In genomic region chr19:43878111-43879092, GRCm38 (mm10) we compare ENCODE assay signal across 8 mouse cellular contexts.
DNase-seq lines count a peak whose midpoint lies in the region; ATAC-seq lines count a peak whose summit lies in the region.

No protein-coding gene starts in this region.

- 6% methylated on average over 17 of the region's 17 CpGs for WGBS in hindbrain, embryonic 10.5 days
- WGBS in midbrain, embryonic 14.5 days: 3% methylated on average over 17 of the region's 17 CpGs

- H3K9ac ChIP-seq in midbrain, embryonic 14.5 days (replicated peaks; ENCODE audit: low read length): peak overlapping the region; percentile 61

- peaks cover 58% of the 10 kb centered on the region for H3K4me1 ChIP-seq in hindbrain, embryonic 10.5 days (replicated peaks)
- H3K4me1 ChIP-seq in midbrain, embryonic 14.5 days (ENCODE audit: control insufficient read depth, insufficient read depth, low read length): peaks cover 34% of the 10 kb centered on the region; the same call in 1 of the 2 replicates

- H3K36me3 ChIP-seq in hindbrain, embryonic 10.5 days: peaks cover 19% of the 10 kb centered on the region
- peaks cover 4% of the 10 kb centered on the region; the same call in 1 of the 2 replicates for H3K36me3 ChIP-seq in midbrain, embryonic 14.5 days (ENCODE audit: control insufficient read depth, insufficient read depth, low read length)

- peaks cover 4% of the 10 kb centered on the region for H3K9me3 ChIP-seq in hindbrain, embryonic 10.5 days
- no peaks in the 10 kb centered on the region for H3K9me3 ChIP-seq in midbrain, embryonic 14.5 days (ENCODE audit: control insufficient read depth, low read length)

- H3K4me2 ChIP-seq in midbrain, embryonic 14.5 days (ENCODE audit: low read length): peak overlapping the region; percentile 77

- DNase-seq in kidney, postnatal 14 days: peak; percentile 37
- DNase-seq in kidney, adult 9 months: no peak
- peak; percentile 47 for DNase-seq in embryo, embryonic 9.5 days (ENCODE audit: extremely low spot score)
- peak; percentile 32 for DNase-seq in hindbrain, embryonic 10.5 days (ENCODE audit: low spot score)
- DNase-seq in midbrain, embryonic 14.5 days: peak; percentile 76
- DNase-seq in urinary bladder, postnatal 36 days (ENCODE audit: low spot score in 2 of 2): no peak
- DNase-seq in cerebellum, adult 9-10 months: no peak
- no peak for DNase-seq in lung, adult 18-20 months

- no peak for ATAC-seq in midbrain, embryonic 14.5 days (ENCODE audit: low FRiP score, low TSS enrichment)

- peak overlapping the region; percentile 68 for H3K4me3 ChIP-seq in hindbrain, embryonic 10.5 days
- peak overlapping the region; percentile 61 for H3K4me3 ChIP-seq in midbrain, embryonic 14.5 days (replicated peaks; ENCODE audit: low read depth, low read length)

- H3K27ac ChIP-seq in hindbrain, embryonic 10.5 days: peak overlapping the region; percentile 95
- peak overlapping the region; percentile 85 for H3K27ac ChIP-seq in midbrain, embryonic 14.5 days (replicated peaks; ENCODE audit: low read depth, low read length)

- H3K27me3 ChIP-seq in hindbrain, embryonic 10.5 days (ENCODE audit: insufficient read depth, poor library complexity, severe bottlenecking): no peaks in the 10 kb centered on the region
- H3K27me3 ChIP-seq in midbrain, embryonic 14.5 days (ENCODE audit: control insufficient read depth, insufficient read depth, low read length): no peaks in the 10 kb centered on the region

Comparison
In these comparisons a context has a peak if more than half of its experiments do, and no peak if none do; other contexts are left out.
1. DNase-seq: peak in kidney, postnatal 14 days (single experiment), embryo, embryonic 9.5 days (single experiment), hindbrain, embryonic 10.5 days (single experiment) and midbrain, embryonic 14.5 days (single experiment); none in kidney, adult 9 months (single experiment), urinary bladder, postnatal 36 days (0 of 2), cerebellum, adult 9-10 months (single experiment) and lung, adult 18-20 months (0 of 2).